Mouse (Mus musculus) thymus, postnatal 36 days (tissue): ENCODE data around the gene Rnpepl1.
A peak's percentile ranks its signal among the peaks of the same experiment; 100 is the strongest.

Source experiments
- DNase-seq, 2 experiments: peaks; one replicate each; pipeline ENCODE4 v3.0.0; 2022; ENCODE audit warnings: mixed read lengths in 2 of 2

The Rnpepl1 gene

DNA sequence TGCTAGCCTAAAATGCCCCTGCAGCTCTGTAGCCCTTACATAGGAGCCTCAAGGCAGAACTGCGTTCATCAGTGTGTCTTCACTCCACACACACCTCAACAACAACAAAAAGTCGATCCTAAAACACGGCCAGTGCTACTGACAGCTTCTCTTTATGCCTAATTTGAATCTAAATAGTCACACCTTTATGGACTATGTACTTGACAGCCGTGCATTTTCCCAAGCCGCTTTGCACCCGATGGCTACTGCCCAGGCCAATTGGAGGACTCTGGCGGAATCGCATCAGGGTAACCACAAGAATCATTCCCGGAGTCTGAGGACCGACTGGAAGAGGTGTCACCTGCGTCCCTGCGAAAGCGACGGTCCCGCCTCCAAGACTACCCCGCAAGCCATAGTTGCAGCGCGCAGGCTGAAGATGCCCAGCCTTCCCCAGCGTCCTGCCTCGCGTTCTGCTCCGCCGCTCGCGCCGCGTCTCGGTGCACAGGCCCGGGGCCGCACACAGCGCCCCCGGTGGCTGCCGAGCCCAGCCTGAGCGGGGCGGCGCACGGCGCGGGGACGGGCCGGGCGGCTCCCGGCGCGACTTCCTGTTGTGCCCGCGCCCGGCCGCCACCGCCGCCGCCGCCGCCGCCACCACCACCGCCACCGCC is at the start of gene Rnpepl1:
TSS of gene Rnpepl1 (plus strand) at position 545 of the 647 bp plus-strand sequence.
- DNase-seq, result peak; percentile 82 to 87

DNA sequence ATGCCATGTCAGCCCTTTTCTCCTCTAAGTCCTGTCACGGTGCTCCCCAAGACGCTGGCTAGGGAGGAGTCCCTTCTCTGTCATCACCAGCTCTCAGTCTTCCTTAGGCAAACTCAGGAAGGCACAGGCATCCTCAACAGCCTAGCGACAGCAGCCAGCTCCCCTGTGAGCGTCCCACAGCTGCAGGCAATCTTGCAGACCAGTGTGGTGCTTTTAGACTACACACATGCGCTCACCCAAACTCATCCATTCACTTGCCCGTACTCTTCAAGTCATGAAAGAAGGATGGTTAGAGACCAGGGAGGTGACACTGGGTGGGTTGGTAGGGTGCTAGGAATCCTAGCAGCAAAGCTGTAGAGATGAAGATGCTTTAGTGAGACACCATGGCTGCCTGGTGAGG is 49.1 kb upstream of the Rnpepl1 start:
- no peak for DNase-seq

DNA sequence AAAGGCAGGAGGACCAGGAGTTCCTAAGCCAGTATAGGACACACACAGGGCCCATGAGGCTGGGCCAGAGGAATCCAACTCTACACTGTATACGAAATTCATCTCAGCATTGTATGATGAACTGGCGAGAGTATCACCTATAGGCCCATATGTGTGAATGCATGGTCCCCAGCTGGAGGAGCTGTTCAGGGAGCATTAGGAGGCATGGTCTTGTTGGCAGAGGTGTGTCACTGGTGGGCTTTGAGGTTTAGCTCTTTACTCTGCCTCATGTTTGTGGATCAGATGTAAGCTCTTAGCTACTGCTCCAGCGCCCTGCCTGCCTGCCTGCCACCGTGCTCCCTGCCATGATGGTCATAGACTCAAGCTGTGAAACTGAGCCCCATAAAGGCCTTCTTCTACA is 47.3 kb upstream of the Rnpepl1 start:
- no peak for DNase-seq

DNA sequence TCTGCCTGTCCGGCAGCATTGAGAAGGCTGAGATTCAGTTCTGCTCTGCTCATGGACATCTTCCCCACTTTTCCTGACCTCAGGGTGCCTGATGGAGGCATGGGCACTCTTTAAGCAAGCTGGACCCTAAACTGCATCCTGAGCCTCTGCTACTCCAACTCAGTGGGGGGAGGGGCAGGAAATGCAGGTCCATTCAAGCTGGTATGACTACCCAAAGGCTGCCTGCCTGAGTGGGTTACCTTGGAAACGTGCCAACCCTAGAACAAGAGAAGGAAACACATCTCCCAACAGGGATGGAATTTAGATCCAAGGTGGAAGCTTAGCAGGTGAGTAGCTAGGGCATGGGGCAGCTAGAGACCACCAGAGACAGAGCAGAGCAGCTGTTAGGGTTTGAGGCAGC is 44.4 kb upstream of the Rnpepl1 start:
- DNase-seq, result no peak

DNA sequence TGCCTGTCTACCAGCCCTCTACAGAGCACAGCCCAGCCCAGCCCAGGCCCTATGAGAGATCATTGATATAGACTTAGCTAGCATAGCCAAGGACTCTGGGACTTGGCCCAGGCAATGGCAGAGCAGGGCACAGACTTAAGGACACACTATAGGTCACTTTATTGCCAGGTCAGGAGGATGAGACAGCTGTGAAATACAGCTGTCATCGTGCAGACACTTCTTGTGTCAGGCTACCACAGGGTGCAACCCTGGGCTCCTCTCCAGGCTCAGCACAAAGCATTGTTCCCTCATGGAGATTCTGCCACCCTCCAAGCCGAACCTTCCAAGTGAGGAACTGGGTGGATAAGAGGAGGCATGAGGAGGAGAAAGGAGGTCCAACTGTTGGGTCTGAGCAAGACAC is 40.6 kb upstream of the Rnpepl1 start:
- no peak for DNase-seq

DNA sequence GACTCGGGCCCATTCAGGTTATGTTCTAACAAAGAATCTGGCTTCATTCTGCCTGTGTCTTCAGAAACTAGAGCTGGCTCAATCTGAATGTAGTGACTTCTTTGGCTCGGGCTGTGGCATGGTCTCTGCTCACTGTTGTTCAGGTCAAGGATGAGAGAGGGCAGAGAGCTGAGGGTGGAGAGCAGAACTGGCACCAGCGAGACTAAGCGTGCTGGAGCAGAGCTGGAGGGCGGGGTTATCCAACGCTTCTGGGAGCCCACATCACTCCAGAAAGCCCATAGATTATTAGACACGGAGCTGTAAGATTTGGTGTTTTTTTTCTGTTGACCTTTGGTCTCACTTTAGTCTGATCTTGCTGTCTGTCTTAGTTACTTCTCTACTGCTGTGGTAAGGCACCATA is 37.9 kb upstream of the Rnpepl1 start:
- no peak for DNase-seq

DNA sequence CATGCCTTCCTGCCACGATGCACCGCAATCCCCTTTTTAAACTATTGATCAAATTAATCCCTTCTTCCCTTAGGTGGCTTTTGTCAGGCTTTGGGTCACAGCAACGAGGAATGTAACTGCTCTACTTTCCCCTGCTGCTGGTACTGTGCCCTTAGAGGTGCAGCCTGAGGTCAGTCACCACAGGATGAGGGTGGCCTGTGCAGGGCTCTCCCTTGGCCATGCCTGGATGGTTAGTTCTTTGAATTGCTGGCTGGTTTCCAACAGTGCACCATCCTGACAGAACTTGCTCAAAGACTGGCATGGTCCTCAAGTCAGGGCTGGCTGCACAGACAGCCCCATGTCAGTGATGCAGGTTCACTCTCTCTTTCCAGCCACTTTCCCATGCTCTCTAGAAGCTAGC is 36.6 kb upstream of the Rnpepl1 start:
- no peak for DNase-seq

DNA sequence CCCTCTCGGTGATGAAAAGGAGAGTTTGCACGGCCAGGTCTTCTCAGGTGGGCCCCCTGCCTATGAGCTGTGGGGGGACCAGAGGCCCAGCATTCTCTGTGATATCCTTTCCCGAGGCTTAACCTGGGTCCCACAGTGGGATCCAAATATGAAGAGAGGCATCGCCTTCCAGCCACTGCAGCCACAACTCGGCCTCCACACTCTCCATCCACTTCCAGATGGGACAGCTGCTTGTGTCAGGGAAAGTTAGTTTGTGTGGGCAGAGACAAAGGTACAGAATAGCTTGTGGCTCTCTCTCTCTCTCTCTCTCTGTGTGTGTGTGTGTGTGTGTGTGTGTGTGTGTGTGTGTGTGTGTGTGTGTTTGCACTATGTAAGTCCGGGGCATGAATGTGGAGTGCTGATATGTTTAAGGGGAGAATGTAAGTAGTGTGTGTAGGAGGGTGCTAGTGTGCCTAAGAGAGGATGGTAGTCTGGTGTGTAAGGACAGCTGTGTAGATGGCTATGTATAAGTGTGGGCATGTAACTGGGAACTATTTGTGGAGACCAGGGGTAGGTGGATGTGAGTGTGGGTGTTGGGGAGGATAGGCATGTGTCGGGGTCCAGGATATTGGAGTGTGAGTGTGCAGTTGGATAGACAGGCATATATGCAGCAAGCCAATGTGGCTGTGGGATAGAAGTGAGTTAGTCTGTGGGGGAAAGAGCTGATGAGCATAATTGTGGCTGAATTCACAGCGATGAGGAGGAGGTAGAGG is 35.0 kb upstream of the Rnpepl1 start:
- no peak for DNase-seq

DNA sequence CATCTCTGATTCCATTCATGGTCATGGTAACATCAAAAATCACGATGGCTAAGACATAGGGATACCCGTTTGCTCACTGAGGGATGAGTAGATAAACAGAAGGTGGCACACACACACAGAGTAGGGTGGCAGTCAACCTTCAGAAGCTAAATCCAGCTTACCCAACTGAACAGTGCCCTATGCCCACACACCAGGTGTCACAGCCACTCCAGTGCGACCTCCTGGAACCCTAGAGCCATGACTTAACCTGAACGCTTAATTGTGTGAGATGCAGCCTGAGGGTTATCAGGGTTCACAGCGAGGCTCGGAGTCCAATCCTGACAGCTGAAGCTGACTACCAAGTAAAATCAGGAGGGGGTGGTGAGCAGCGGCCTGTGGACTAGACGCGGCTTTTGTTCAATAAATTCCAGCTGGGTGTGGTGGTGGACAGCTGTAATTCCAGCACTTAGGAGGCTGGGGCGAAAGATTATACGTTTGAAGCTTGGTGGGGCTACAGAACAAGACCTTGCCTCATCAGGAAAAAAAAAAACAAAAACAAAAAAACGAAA is 33.1 kb upstream of the Rnpepl1 start:
- no peak for DNase-seq

DNA sequence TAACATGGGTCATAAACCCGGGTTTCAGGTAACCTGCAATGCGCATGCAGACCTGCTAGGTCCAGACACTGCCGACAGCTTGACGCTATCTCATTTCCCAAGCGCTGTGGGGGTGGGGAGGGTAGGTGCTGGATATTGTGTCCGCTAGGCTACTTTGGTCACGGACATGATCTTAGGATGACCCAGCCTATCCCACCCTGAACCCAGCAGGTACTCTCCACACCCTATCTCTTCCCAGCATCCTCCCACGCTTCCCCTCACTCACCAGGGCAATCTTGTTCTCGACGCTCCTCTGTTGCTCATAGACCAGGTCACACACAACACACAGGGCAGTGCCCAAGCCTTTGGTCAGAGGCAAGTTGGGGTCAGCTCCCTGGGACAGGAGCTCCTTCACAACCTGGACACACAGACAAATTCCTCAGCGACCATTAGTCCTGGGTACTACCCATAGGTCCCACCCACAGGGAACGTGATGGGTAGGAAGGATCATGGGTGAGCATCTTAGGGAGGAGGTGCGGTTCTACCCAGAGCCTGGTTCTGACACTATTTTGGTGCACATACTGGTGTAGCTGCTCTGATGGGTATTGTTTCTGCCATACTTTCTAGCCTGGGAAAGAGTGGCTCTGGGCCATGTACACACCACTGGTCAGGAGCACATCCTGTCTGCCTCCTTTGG is 32.4 kb upstream of the Rnpepl1 start:
- no peak for DNase-seq

DNA sequence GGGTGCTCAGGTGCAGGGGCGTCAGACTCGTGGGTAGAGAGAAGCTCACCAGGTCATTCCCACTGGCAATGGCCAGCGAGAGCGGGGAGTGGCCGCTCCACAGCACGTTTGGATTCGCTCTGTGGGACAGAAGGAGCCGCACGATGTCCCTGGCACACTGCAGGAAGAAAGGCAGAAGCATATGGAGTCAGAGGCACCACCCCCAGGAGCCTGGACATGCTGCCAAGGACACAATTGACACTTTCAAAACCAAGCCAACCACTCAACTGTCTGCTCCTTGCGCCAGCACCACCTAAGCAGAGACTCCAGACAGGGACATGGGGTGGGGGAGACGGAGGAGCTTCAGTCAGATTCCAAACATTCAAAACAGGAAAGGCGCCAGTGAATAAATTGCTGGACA is 31.3 kb upstream of the Rnpepl1 start:
- DNase-seq, result no peak

DNA sequence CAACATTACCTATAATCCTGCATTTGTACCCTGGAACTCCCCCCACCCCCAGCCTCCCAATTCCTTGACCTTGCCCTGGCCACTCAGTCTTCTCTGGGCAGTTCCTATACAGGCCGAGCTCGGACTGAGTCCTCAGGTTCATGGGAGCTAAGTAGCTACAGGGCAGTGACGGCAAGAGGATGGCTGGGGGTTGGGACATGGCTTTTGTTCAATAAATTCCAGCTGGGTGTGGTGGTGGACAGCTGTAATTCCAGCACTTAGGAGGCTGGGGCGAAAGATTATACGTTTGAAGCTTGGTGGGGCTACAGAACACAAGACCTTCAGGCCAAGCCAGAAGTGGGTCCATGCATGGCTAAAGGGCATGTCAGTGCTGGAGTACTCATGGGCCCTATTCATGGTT is 30.5 kb upstream of the Rnpepl1 start:
- no peak for DNase-seq

DNA sequence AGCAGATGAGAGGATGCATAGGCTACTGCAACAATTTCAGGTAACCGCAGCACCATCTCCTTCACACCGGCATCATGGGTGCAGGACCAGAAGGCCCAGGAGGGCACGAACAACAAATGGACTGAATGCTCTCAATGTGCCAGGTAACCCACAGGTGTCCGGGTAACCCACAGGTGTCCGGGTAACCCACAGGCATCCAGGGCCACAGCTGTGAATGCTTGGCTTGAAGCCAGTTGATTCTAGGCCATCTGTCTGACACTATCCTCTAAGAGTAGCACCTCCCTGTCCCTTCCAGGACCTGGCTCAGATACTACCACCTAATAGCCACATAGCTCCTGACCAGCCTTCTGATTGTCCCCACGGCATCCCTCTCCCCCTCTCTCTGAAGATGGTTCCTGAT is 28.6 kb upstream of the Rnpepl1 start:
- DNase-seq, result no peak

DNA sequence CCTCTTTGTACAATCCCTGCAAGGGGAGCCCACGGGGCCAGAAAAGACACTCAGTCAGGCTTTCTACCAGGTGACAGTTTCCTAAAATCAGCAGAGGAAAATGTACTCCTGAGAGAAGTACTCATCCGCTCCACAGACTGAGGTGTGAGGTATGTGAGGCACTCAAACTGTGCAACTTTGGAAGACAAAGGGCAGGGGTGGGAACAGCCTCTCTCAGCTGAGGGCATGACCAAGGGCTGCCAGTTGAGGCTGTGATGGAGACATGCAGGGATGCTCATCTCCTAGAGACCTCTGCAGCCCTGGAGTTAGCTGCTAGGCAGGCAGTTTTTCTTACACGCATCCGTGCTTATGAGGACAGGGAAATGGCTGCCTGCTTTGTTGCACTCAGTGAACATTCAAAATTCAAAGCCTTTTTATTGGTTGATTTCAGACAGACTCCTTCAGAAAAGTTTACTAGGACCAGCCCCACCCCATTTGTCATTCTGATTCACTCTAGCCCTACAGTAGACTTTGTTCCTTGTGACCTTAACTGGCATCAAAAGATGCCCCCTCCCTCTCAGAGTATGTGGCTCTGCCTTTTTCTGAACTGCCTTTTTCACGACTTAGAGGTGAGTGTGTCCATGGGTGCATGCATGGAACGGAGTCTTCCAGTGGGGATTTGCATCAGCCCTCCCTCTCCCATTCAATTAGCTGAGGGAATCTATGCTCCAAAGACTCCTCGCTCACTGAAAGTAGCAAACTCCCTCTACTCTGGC is 21.5 kb upstream of the Rnpepl1 start:
- no peak for DNase-seq

DNA sequence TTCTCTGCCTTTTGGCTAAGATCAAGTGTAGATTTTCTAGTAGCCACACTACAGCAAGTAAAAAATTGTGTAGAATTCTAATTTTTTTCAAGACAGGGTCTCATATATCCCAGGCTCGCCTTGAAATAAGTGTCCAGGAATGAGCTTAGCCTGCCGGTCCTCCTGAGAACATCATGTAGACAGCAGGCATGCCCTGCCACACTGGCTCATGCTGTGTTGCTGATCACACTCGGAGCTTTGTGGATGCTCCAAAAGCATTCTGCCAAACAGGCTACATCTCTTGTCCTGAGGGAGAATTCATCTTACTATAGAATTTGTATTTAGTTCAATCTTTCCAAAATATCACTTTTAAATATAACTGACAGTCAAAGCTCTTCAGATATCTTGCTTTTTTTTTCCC is 17.8 kb upstream of the Rnpepl1 start:
- DNase-seq, result no peak

DNA sequence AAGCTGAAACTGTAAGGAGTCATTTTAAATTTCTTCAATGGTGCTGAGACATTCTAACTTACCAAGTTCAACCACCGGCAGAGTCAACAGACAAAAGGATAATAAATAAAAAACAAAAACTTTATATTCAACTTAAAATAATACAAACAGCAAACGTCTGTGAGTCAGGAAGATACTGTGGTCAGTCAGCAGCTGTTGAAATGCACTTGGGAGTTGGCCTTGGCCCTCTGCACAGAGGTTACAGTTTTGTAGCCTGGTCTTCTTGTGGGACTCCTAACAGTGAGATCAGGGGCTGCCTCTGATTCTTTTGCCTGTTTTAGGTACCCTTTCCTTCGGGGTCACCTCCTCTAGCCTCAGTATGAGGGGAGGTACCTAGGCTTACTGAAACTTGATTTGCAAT is 16.7 kb upstream of the Rnpepl1 start:
- no peak for DNase-seq

DNA sequence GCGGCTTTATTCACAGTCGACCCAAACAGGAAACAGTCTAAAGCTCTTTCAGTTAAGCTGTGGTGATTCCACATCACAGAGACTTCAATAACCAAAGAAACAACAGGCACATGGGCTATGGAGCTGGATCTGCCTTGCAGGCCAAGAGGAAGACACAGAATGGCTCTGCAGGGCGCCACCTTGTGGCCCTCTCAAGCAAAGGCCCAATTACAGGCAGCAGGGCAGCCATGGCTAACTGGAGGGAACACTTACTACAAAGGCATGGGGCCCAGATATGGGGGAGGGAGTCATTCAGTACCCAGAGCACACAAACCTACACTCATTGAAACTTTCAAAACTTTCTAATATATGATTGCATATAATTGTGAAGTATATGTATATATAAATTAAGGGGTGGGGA is 15.5 kb upstream of the Rnpepl1 start:
- DNase-seq, result peak; percentile 68 to 71

DNA sequence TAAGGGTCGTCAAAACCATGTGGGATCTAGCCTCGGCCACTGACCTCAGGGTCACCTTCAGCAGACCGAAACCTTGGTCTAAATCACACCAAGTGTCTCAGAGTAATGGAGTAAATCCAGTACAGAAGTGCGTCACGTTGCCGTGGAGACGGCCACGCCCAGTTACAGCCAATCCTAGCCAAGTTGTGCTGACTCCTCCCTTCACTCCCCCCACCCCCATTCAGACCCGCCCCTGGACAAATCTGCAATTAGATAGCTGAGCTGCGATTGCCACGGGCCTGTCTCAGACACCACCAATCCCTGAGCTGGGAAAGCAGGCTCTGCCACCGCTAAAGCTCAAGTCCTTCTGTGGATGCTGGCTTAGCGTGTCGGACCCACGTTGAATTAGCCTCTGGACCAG is 7.8 kb upstream of the Rnpepl1 start, which contains the start of gene Ankmy1:
TSS of gene Ankmy1 (minus strand) at position 121 of the 400 bp plus-strand sequence.
- DNase-seq, result peak in 1 of 2 experiments; percentile 32

DNA sequence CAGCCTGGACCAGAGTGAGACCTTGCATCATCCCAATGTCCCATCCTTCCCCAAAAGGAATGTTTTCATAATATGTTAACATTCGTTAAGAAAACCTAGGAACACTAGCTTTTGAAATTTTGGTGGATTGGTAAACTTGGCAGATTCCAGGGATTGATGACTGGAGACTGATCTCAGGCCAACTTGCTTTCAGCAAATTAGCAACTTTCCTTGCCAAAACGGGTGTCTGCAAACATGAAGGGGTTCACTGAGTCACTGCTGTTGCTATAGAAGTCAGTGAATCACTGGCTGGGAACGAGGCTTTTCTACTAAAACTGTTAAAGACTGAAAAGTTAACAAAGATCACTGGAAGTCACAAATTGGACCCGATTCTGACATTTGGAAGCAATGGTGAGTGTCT is 7.0 kb upstream of the Rnpepl1 start:
- DNase-seq, result no peak

DNA sequence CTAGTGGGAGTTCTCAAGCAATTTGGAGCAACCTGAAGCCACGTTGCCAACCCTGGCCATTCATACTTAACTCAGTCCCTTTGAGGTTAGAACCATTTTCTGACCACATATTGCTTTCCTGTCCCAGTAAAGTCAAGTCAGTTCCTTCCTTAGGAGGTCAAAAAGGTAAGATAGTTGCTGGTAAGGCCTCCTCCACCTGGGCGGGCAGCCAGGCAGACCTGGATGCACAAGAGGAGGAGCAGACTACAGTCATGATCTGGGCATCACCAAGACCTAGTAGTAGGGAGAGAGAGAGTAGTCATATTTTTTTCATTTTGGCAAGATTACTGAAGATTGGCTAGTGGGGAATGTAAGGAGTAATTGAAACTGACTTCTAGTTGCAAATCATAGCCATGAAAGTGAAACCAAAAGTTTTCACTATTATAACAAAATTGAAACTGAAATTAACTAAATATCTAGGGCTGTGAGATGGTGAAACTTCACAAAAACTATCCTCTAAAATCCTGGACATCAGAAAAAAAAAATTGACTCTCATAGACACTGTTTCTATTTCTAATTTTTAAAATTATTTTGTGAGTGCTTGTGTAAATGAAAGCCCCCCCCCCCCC is 4.8 kb upstream of the Rnpepl1 start:
- DNase-seq, result no peak

DNA sequence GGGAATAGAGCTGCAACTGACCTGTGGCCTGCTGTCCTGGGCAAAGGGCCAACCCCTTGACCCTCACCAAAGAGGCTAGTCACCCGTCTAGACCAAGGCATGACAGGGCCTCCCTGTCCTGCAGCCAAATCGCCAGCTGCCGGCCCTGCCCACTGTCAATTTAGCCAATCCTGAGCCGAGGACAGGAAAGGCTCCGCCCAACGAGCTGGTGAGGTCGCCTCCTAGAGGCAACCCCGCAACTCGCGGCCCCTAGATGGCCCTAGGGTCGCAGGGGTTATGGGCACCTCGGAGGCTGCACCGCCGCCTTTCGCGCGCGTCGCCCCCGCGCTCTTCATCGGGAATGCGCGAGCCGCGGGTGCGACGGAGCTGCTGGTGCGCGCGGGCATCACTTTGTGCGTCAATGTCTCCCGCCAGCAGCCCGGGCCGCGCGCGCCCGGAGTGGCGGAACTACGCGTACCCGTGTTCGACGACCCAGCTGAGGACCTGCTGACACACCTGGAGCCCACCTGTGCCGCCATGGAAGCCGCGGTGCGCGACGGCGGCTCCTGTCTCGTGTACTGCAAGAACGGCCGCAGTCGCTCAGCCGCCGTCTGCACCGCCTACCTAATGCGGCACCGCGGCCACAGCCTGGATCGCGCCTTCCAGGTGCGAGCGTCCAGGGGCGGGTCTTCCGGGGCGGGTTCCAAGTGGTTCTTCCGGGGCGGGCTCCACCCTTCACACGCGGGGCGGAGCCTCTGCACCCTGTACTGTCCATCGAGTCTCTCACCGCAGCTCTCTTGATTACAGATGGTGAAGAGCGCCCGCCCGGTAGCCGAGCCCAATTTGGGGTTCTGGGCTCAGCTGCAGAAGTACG is 3.6 kb upstream of the Rnpepl1 start, which contains the start of gene Dusp28:
TSS of gene Dusp28 (plus strand) at position 203 of the 853 bp plus-strand sequence.
- peak; percentile 81 to 85 for DNase-seq
